ENCODE assay signal across 30 mouse cellular contexts in genomic region chr14:26540577-26540976, GRCm38 (mm10). TPM values are rescaled to one million over a fixed set of nuclear protein-coding genes. Genes with fewer than 3 reads are reported as not detected.
DNase-seq lines count a peak whose midpoint lies in the region; ATAC-seq and TF ChIP-seq lines count a peak whose summit lies in the region.
"Had no signal": no experiment of that assay in that cellular context is flagged by ENCODE, and none has a peak within 500 bp of the region (broad histone marks: within the 10 kb centered on the region; RNA-seq: fewer than 3 reads in every experiment).

No protein-coding gene starts in this region.

- no peak overlapping the region for H3K4me3 ChIP-seq in heart, embryonic 11.5 days (ENCODE audit: low read depth, low read length)
- H3K4me3 ChIP-seq in myocyte = no peak overlapping the region
- H3K4me3 ChIP-seq in midbrain, embryonic 14.5 days (replicated peaks; ENCODE audit: low read depth, low read length) = no peak overlapping the region
- H3K4me3 ChIP-seq: embryonic facial prominence, embryonic 13.5 days; forebrain, embryonic 10.5 days; forebrain, embryonic 15.5 days; heart, adult 2 months; heart, embryonic 13.5 days; kidney, embryonic 15.5 days; limb, embryonic 15.5 days; liver, embryonic 13.5 days; megakaryocyte, embryonic 14.5 days; midbrain, embryonic 12.5 days had no signal

- 74% methylated on average over 1 of the region's 1 CpGs for WGBS in heart, embryonic 11.5 days (ENCODE audit: insufficient replicate concordance)
- WGBS in midbrain, embryonic 14.5 days = 65% methylated on average over 1 of the region's 1 CpGs

- no peak for ATAC-seq in heart, embryonic 11.5 days (replicated peaks; ENCODE audit: insufficient number of reproducible peaks, low FRiP score, low TSS enrichment)
- no peak for ATAC-seq in midbrain, embryonic 14.5 days (ENCODE audit: low FRiP score, low TSS enrichment)
- ATAC-seq: activated CD4-positive, CD25-positive, alpha-beta regulatory T cell, adult 4 months; CD4-positive, CD25-positive, alpha-beta regulatory T cell, adult 4 months; forebrain, embryonic 15.5 days; hindbrain, embryonic 16.5 days; lung, postnatal 0 days had no signal

- H3K9me3 ChIP-seq in heart, embryonic 11.5 days (replicated peaks; ENCODE audit: control insufficient read depth, low read length) = no peaks in the 10 kb centered on the region
- H3K9me3 ChIP-seq in midbrain, embryonic 14.5 days (ENCODE audit: control insufficient read depth, low read length) = no peaks in the 10 kb centered on the region
- H3K9me3 ChIP-seq: embryonic facial prominence, embryonic 13.5 days; forebrain, embryonic 10.5 days; forebrain, embryonic 15.5 days; heart, embryonic 13.5 days; kidney, embryonic 15.5 days; limb, embryonic 15.5 days; liver, embryonic 13.5 days; megakaryocyte, embryonic 14.5 days; midbrain, embryonic 12.5 days had no signal

- H3K9ac ChIP-seq in heart, embryonic 11.5 days (ENCODE audit: low read depth, low read length) = no peak overlapping the region
- H3K9ac ChIP-seq in midbrain, embryonic 14.5 days (replicated peaks; ENCODE audit: low read length) = no peak overlapping the region
- H3K9ac ChIP-seq: embryonic facial prominence, embryonic 13.5 days; forebrain, embryonic 15.5 days; heart, embryonic 13.5 days; kidney, embryonic 15.5 days; limb, embryonic 15.5 days; liver, embryonic 13.5 days; midbrain, embryonic 12.5 days had no signal

- no peaks in the 10 kb centered on the region for H3K27me3 ChIP-seq in heart, embryonic 11.5 days (ENCODE audit: control insufficient read depth, insufficient read depth, low read length)
- H3K27me3 ChIP-seq in myocyte (ENCODE audit: control insufficient read depth, insufficient read depth, insufficient read length) = no peaks in the 10 kb centered on the region
- no peaks in the 10 kb centered on the region for H3K27me3 ChIP-seq in midbrain, embryonic 14.5 days (ENCODE audit: control insufficient read depth, insufficient read depth, low read length)
- H3K27me3 ChIP-seq: embryonic facial prominence, embryonic 13.5 days; forebrain, embryonic 15.5 days; heart, embryonic 13.5 days; kidney, embryonic 15.5 days; limb, embryonic 15.5 days; liver, embryonic 13.5 days; megakaryocyte, embryonic 14.5 days had no signal

- H3ac ChIP-seq in myocyte (ENCODE audit: control insufficient read depth, insufficient read length) = no peak overlapping the region

- no peaks in the 10 kb centered on the region for H3K4me1 ChIP-seq in heart, embryonic 11.5 days (ENCODE audit: control insufficient read depth, insufficient read depth, low read length)
- H3K4me1 ChIP-seq in midbrain, embryonic 14.5 days (ENCODE audit: control insufficient read depth, insufficient read depth, low read length) = no peaks in the 10 kb centered on the region
- H3K4me1 ChIP-seq: embryonic facial prominence, embryonic 13.5 days; forebrain, embryonic 10.5 days; forebrain, embryonic 15.5 days; heart, embryonic 13.5 days; kidney, embryonic 15.5 days; limb, embryonic 15.5 days; liver, embryonic 13.5 days; midbrain, embryonic 12.5 days had no signal

- no peak for TF ChIP-seq POLR2A in myocyte (IDR thresholded peaks at IDR 0.05; ENCODE audit: insufficient read length, low read depth)

- H3K79me2 ChIP-seq in myocyte (ENCODE audit: control insufficient read depth, insufficient read depth) = no peaks in the 10 kb centered on the region

- no peak overlapping the region for H3K4me2 ChIP-seq in heart, embryonic 11.5 days
- peak overlapping the region; percentile 59 for H3K4me2 ChIP-seq in myocyte (ENCODE audit: low read depth)
- no peak overlapping the region for H3K4me2 ChIP-seq in midbrain, embryonic 14.5 days (ENCODE audit: low read length)
- H3K4me2 ChIP-seq: embryonic facial prominence, embryonic 13.5 days; forebrain, embryonic 15.5 days; heart, embryonic 13.5 days; kidney, embryonic 15.5 days; limb, embryonic 15.5 days; liver, embryonic 13.5 days; midbrain, embryonic 12.5 days had no signal

- DNase-seq in adrenal gland, postnatal 10 days = peak; percentile 32
- no peak for DNase-seq in adrenal gland, adult 2 months
- peak; percentile 91 for DNase-seq in heart, adult 11 months
- DNase-seq in embryo, embryonic 10 days (ENCODE audit: low spot score) = no peak
- DNase-seq in midbrain, embryonic 14.5 days = no peak
- DNase-seq: cerebellum, adult 11-12 months; cerebellum, adult 9-11 months; heart, postnatal 14 days; kidney, adult 18-20 months; kidney, postnatal 25 days; left cerebral cortex, postnatal 4 days; liver, embryonic 13.5 days; lung, adult 18-20 months; lung, postnatal 4 days; thymus, postnatal 14 days had no signal

- no peaks in the 10 kb centered on the region for H3K36me3 ChIP-seq in heart, embryonic 11.5 days (ENCODE audit: control insufficient read depth, insufficient read depth, low read length)
- H3K36me3 ChIP-seq in myocyte (ENCODE audit: control insufficient read depth, insufficient read depth) = no peaks in the 10 kb centered on the region
- H3K36me3 ChIP-seq in midbrain, embryonic 14.5 days (ENCODE audit: control insufficient read depth, insufficient read depth, low read length) = no peaks in the 10 kb centered on the region
- H3K36me3 ChIP-seq: embryonic facial prominence, embryonic 13.5 days; forebrain, embryonic 10.5 days; forebrain, embryonic 15.5 days; heart, embryonic 13.5 days; kidney, embryonic 15.5 days; limb, embryonic 15.5 days; liver, embryonic 13.5 days; midbrain, embryonic 12.5 days had no signal

- H3K27ac ChIP-seq in heart, embryonic 11.5 days (ENCODE audit: low read depth, low read length) = no peak overlapping the region
- H3K27ac ChIP-seq in midbrain, embryonic 14.5 days (replicated peaks; ENCODE audit: low read depth, low read length) = no peak overlapping the region
- H3K27ac ChIP-seq: embryonic facial prominence, embryonic 13.5 days; forebrain, embryonic 10.5 days; forebrain, embryonic 15.5 days; heart, adult 2 months; heart, embryonic 13.5 days; kidney, embryonic 15.5 days; limb, embryonic 15.5 days; liver, embryonic 13.5 days; midbrain, embryonic 12.5 days had no signal

TF ChIP-seq in myocyte, 11 proteins besides CTCF, POLR2A, EP300 and RAD21:
- TF ChIP-seq SRF (IDR thresholded peaks at IDR 0.05; ENCODE audit: control insufficient read depth, insufficient read length, low read depth) = no peak
- no peak for TF ChIP-seq TCF3 (IDR thresholded peaks at IDR 0.05; ENCODE audit: insufficient read length, low read depth)
- no peak for TF ChIP-seq E2F4 (IDR thresholded peaks at IDR 0.05; ENCODE audit: insufficient read depth)
- no peak for TF ChIP-seq TCF12 (IDR thresholded peaks at IDR 0.05; ENCODE audit: insufficient read depth, poor library complexity, severe bottlenecking)
- TF ChIP-seq MAX (IDR thresholded peaks at IDR 0.05; ENCODE audit: low read depth) = no peak
- no peak for TF ChIP-seq MYOG (IDR thresholded peaks at IDR 0.05; ENCODE audit: control insufficient read depth in 1 of 3, insufficient read depth in 1 of 3, insufficient read length in 2 of 3, low read depth in 2 of 3)
- TF ChIP-seq USF1 (IDR thresholded peaks at IDR 0.05; ENCODE audit: low read depth) = no peak
- no peak for TF ChIP-seq POLR2AphosphoS2 (IDR thresholded peaks at IDR 0.05; ENCODE audit: insufficient read length, low read depth)
- no peak for TF ChIP-seq REST (IDR thresholded peaks at IDR 0.05; ENCODE audit: insufficient read depth, insufficient read length)
- TF ChIP-seq MYOD1 (IDR thresholded peaks at IDR 0.05; ENCODE audit: control insufficient read depth in 1 of 3, insufficient read length in 2 of 3, low read depth in 2 of 3) = no peak
- no peak for TF ChIP-seq CEBPB (IDR thresholded peaks at IDR 0.05; ENCODE audit: insufficient read depth, poor library complexity, severe bottlenecking)

RNA-seq across cellular contexts. Expression of gene Slmap, which starts 5.8 kb away (rescaled TPM):
- 100 to 1,000 TPM in 1 of 2 experiments, 10 to 100 TPM in 1; 96.7 to 114 TPM for total RNA-seq in adrenal gland, postnatal 10 days (2021)
- 10 to 100 TPM; 87.7 to 90.0 TPM for total RNA-seq in adrenal gland, adult 2 months (2021)
- 54.3 and 54.4 TPM in 2 replicates for polyA plus RNA-seq in adrenal gland, adult 2 months (2012; rRNA removed)
- polyA plus RNA-seq in heart, embryonic 11.5 days (2014; fragmentation: Nextera tagmentation; extraction: Ambion mirVana) = 76.2 and 91.2 TPM in 2 replicates
- 15.5 TPM for polyA plus RNA-seq in myocyte (2012; fragmentation: generic; extraction: Trizol)
- polyA plus RNA-seq in midbrain, embryonic 14.5 days (2014; fragmentation: Nextera tagmentation; extraction: Ambion mirVana) = 16.7 and 19.1 TPM in 2 replicates

RNA-seq across cellular contexts. Expression of gene Dennd6a, which starts 33.1 kb away (rescaled TPM):
- 10 to 100 TPM; 31.8 to 36.1 TPM for total RNA-seq in adrenal gland, postnatal 10 days (2021)
- 10 to 100 TPM; 33.3 to 36.4 TPM for total RNA-seq in adrenal gland, adult 2 months (2021)
- polyA plus RNA-seq in adrenal gland, adult 2 months (2012; rRNA removed) = 11.7 and 11.8 TPM in 2 replicates
- polyA plus RNA-seq in heart, embryonic 11.5 days (2014; fragmentation: Nextera tagmentation; extraction: Ambion mirVana) = 28.1 and 29.8 TPM in 2 replicates
- polyA plus RNA-seq in myocyte (2012; fragmentation: generic; extraction: Trizol) = 4.5 TPM
- polyA plus RNA-seq in midbrain, embryonic 14.5 days (2014; fragmentation: Nextera tagmentation; extraction: Ambion mirVana) = 16.5 and 18.5 TPM in 2 replicates

Comparison
In these comparisons a context has a peak if more than half of its experiments do, and no peak if none do; other contexts are left out.
1. DNase-seq: peak in adrenal gland, postnatal 10 days (single experiment) and heart, adult 11 months (single experiment); none in adrenal gland, adult 2 months (single experiment), embryo, embryonic 10 days (single experiment) and midbrain, embryonic 14.5 days (single experiment).